Mouse (Mus musculus) midbrain, postnatal 0 days (tissue): ENCODE data around the gene Ryr3. TPM values are rescaled to one million over a fixed set of nuclear protein-coding genes. Genes with fewer than 3 reads are reported as not detected.

Experiments used
- ATAC-seq: fragments of 200-750 bp; cut with Nextera tagmentation; 2 replicates; pipeline ENCODE4 v1.8.0; 2017; ENCODE audit warnings: moderate number of reproducible peaks, mild to moderate bottlenecking, moderate TSS enrichment, moderate library complexity; ENCODE audit not compliant: low FRiP score
- DNase-seq: peaks from one replicate; pipeline ENCODE4 v3.0.0-alpha.2; 2015; ENCODE audit warnings: low spot score
- H3K27ac ChIP-seq: fragments of 300-500 bp; sonication (generic); 2 replicates; pipeline ENCODE4 v1.5.1; 2014; ENCODE audit warnings: low read depth, mild to moderate bottlenecking, low read length, mixed read lengths
- H3K27me3 ChIP-seq: fragments of 300-500 bp; sonication (generic); 2 replicates; pipeline ENCODE4 v1.6.1; 2014; ENCODE audit warnings: low read length, control low read depth, mixed read lengths; ENCODE audit not compliant: insufficient read depth
- H3K36me3 ChIP-seq: fragments of 300-500 bp; sonication (generic); 2 replicates; pipeline ENCODE4 v1.6.1; 2014; ENCODE audit warnings: low read length, control low read depth, mixed read lengths; ENCODE audit not compliant: insufficient read depth
- H3K4me1 ChIP-seq: fragments of 300-500 bp; sonication (generic); 2 replicates; pipeline ENCODE4 v1.6.1; 2014; ENCODE audit warnings: mild to moderate bottlenecking, control low read depth, antibody characterized with exemption, low read length, mixed read lengths; ENCODE audit not compliant: insufficient read depth
- H3K4me2 ChIP-seq: fragments of 300-500 bp; sonication (generic); 2 replicates; pipeline ENCODE4 v1.6.1; 2014; ENCODE audit warnings: low read depth, mild to moderate bottlenecking, low read length, mixed read lengths; ENCODE audit not compliant: poor library complexity, severe bottlenecking
- H3K4me3 ChIP-seq: fragments of 300-500 bp; sonication (generic); 2 replicates; pipeline ENCODE4 v1.5.1; 2014; ENCODE audit warnings: low read depth, mild to moderate bottlenecking, low read length, moderate library complexity
- H3K9ac ChIP-seq: fragments of 300-500 bp; sonication (generic); replicated peaks from 2 replicates; pipeline ENCODE4 v1.6.1; 2014; ENCODE audit warnings: mild to moderate bottlenecking, low read length, moderate library complexity, mixed read lengths; ENCODE audit not compliant: poor library complexity, severe bottlenecking
- H3K9me3 ChIP-seq: fragments of 300-500 bp; sonication (generic); 2 replicates; pipeline ENCODE4 v1.6.1; 2016; ENCODE audit warnings: low read length, control low read depth
- CTCF ChIP-seq: IDR thresholded peaks from 2 replicates; pipeline ENCODE4 v1.5.1; 2016; ENCODE audit warnings: antibody characterized with exemption, mild to moderate bottlenecking
- WGBS: fragments of 180-500 bp; shearing (Covaris S2); extraction: QIAGEN DNeasy Blood & Tissue Kit; methylation state at CpG from one replicate; pipeline ENCODE4 v1.1.7; 2014; 5-methylcytosine and 5-hydroxymethylcytosine counted together
- polyA plus RNA-seq: library from polyadenylated mRNA; unstranded; fragments of >200 nt; fragmentation: Nextera tagmentation; extraction: Ambion mirVana; gene quantifications from 2 replicates; pipeline ENCODE4 v1.2.1, GENCODE M21; 2015
- total RNA-seq: library from RNA; depleted of rRNA; stranded (reverse); fragments of >200 nt; gene quantifications from 2 replicates; pipeline ENCODE4 v1.2.3, GENCODE M21; 2014

Ryr3 gene
- total and polyA plus RNA-seq, 2 experiments from 2014 or later = 5.9 to 15.3 TPM

GRCm38 (mm10) chr2:113016236-113016635 is 200.7 kb downstream of the Ryr3 start:
- no peaks in the 10 kb centered on the region for H3K36me3 ChIP-seq
- no peaks in the 10 kb centered on the region for H3K4me1 ChIP-seq
- TF ChIP-seq CTCF = no peak
- ATAC-seq (peak; percentile 60; the same call in 1 of the 2 replicates), DNase-seq (peak; percentile 66)
- H3K4me3 ChIP-seq = no peak overlapping the region
- no peak overlapping the region for H3K4me2 ChIP-seq
- no peaks in the 10 kb centered on the region for H3K27me3 ChIP-seq
- no peak overlapping the region for H3K27ac ChIP-seq
- no peaks in the 10 kb centered on the region for H3K9me3 ChIP-seq
- 73% methylated on average over 2 of the region's 2 CpGs for WGBS
- H3K9ac ChIP-seq = no peak overlapping the region

DNA sequence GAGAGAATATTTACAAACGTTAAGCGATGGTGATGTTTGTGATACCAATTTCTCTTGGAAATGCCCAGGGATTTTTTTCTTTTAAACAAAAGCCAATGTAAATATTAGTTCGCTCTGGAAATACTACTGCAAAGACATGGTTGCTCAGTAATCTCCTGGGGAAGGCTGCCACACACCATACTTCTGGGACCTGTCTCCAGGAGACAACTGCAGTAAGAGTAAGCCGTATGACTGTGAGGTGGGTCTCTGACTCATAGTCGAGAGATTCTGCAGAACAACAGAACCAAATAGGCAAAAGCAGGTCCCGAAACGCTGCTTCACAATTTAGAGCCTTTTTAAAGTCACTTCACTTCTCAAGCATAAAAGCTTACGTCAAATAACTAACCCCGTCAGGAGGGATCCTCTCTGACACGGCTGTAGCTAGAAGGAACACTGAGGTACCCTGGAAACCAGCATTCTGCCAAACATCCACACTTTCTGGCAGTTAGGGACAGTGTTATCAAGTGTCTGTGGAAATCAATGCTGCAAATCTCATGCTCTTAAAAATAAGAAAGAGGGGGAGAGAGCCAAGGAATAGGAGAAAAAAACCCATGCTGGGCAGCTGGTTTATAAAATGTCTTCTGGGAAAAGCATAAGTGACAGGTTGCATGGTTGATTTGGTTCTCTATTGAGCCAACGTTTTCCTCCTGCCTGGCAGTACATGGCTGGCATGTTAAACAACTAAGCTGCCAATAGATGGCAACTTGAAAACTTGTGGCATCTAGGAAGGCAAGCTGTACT is 207.7 kb downstream of the Ryr3 start:
- no peak for ATAC-seq
- Histone ChIP-seq H3K4me2 (0 out of 2 replicates have a peak overlapping the region, but pooled peaks have one; percentile 20), H3K9ac (no peak overlapping the region)

GRCm38 (mm10) chr2:112998498-112998897 is 218.4 kb downstream of the Ryr3 start:
- TF ChIP-seq CTCF = no peak
- Histone ChIP-seq H3K4me1 (no peaks in the 10 kb centered on the region), H3K4me2 (no peak overlapping the region), H3K9ac (no peak overlapping the region), H3K4me3 (no peak overlapping the region), H3K9me3 (no peaks in the 10 kb centered on the region), H3K27me3 (no peaks in the 10 kb centered on the region), H3K27ac (no peak overlapping the region), H3K36me3 (no peaks in the 10 kb centered on the region)
- no peak for ATAC-seq
- no peak for DNase-seq
- WGBS = 74% methylated on average over 3 of the region's 3 CpGs

More for the DNA sequence above, 207.7 kb downstream of the Ryr3 start:
- no peak overlapping the region for H3K4me3 ChIP-seq
- DNase-seq = peak; percentile 64
- peaks cover 3% of the 10 kb centered on the region; the same call in 1 of the 2 replicates for H3K4me1 ChIP-seq
- no peaks in the 10 kb centered on the region for H3K27me3 ChIP-seq
- H3K36me3 ChIP-seq = no peaks in the 10 kb centered on the region
- no peak overlapping the region for H3K27ac ChIP-seq
- 45% methylated on average over 11 of the region's 11 CpGs for WGBS
- H3K9me3 ChIP-seq = no peaks in the 10 kb centered on the region
- TF ChIP-seq CTCF = peak; percentile 29; the same call in 1 of the 2 replicates

DNA sequence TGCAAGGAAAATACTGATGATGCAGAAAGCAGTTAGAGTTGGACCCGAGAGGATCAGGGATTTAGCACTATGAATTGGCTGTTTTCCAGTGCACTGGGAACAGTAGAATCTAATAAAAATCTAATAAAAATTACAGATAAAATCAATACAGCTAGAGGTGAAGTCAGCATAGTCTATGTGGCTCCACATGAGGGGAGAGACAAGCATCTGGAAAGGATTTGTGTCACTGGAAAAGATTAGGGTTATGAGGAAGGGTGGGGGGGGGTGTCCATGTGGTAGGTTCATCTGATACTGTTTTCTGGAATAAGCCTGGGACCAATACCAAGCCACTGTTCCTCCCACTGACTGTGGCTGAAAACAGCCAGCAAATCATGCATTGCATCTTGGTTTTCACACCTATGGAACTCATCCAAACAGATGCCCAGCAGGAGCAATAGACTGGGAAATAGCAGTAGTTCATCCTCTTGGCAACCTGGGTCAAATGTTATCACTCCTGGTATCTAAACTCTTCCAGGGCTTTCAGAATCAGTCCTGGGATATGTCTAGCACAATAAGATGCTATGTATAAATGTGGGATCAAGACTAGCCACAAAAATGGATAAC is 233.9 kb downstream of the Ryr3 start:
- H3K27me3 ChIP-seq = no peaks in the 10 kb centered on the region
- H3K4me1 ChIP-seq = no peaks in the 10 kb centered on the region
- no peak overlapping the region for H3K4me2 ChIP-seq
- ATAC-seq (no peak), DNase-seq (peak; percentile 22)
- no peak overlapping the region for H3K9ac ChIP-seq
- WGBS = 54% methylated on average over 1 of the region's 1 CpGs
- H3K9me3 ChIP-seq = no peaks in the 10 kb centered on the region
- no peak overlapping the region for H3K4me3 ChIP-seq
- H3K36me3 ChIP-seq = no peaks in the 10 kb centered on the region
- no peak overlapping the region for H3K27ac ChIP-seq
- TF ChIP-seq CTCF = no peak

GRCm38 (mm10) chr2:112966807-112967625 is 249.9 kb downstream of the Ryr3 start:
- no peak for TF ChIP-seq CTCF
- 60% methylated on average over 14 of the region's 14 CpGs for WGBS
- DNase-seq (peak; percentile 34), ATAC-seq (peak; percentile 39; the same call in 1 of the 2 replicates)
- H3K4me2 ChIP-seq = no peak overlapping the region
- H3K27me3 ChIP-seq = no peaks in the 10 kb centered on the region
- H3K4me1 ChIP-seq = no peaks in the 10 kb centered on the region; the same call in 1 of the 2 replicates
- H3K27ac ChIP-seq = no peak overlapping the region
- no peak overlapping the region for H3K4me3 ChIP-seq
- no peaks in the 10 kb centered on the region for H3K36me3 ChIP-seq
- H3K9me3 ChIP-seq = no peaks in the 10 kb centered on the region
- no peak overlapping the region for H3K9ac ChIP-seq
